In the genomic region with DNA sequence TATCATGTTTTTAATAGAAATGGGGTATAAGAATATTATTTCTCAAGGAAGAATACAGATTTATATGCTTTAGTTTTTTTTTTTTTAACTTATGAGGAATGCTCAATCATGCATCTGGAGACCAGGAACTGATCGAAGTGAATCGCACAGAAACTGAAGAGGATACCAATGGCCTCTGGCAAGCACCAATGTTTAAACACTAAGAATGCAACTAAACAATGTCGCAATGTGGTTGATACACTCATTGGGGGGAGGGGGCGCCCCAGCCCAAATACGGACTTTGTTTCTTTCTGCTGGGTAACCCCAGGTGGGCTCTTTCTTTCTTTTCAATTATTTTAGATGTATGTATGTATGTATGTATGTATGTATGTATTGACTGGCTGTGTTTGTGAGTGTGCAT, we compare ENCODE assay signal across 15 mouse cellular contexts.
"Had no signal": no experiment of that assay in that cellular context is flagged by ENCODE, and none has a peak within 500 bp of the region (broad histone marks: within the 10 kb centered on the region; RNA-seq: fewer than 3 reads in every experiment).

No protein-coding gene starts in this region.

- H3K9me3 ChIP-seq: neural tube, embryonic 15.5 days; stomach, embryonic 15.5 days had no signal

- H3K4me2 ChIP-seq: neural tube, embryonic 15.5 days; stomach, embryonic 15.5 days had no signal

- H3K27ac ChIP-seq: neural tube, embryonic 15.5 days; stomach, embryonic 15.5 days; stomach, postnatal 0 days had no signal

- H3K4me1 ChIP-seq: stomach, embryonic 15.5 days had no signal

- H3K4me3 ChIP-seq: neural tube, embryonic 15.5 days; stomach, embryonic 15.5 days had no signal

- H3K9ac ChIP-seq: neural tube, embryonic 15.5 days; stomach, embryonic 15.5 days had no signal

- H3K27me3 ChIP-seq: neural tube, embryonic 15.5 days; stomach, embryonic 15.5 days had no signal

- DNase-seq: retina, postnatal 1 day; right cerebral cortex, adult 18-20 months; right cerebral cortex, postnatal 14 days; right cerebral cortex, postnatal 25 days; right cerebral cortex, postnatal 4 days; spleen, adult 18-20 months; thymus, adult 18-20 months; thymus, adult 2 months; thymus, postnatal 14 days; thymus, postnatal 25 days; thymus, postnatal 36 days; thymus, postnatal 4 days had no signal

- H3K36me3 ChIP-seq: neural tube, embryonic 15.5 days; stomach, embryonic 15.5 days had no signal
